Mouse (Mus musculus): Measurements from ENCODE around the gene Fam216b.

Gene Fam216b

DNA sequence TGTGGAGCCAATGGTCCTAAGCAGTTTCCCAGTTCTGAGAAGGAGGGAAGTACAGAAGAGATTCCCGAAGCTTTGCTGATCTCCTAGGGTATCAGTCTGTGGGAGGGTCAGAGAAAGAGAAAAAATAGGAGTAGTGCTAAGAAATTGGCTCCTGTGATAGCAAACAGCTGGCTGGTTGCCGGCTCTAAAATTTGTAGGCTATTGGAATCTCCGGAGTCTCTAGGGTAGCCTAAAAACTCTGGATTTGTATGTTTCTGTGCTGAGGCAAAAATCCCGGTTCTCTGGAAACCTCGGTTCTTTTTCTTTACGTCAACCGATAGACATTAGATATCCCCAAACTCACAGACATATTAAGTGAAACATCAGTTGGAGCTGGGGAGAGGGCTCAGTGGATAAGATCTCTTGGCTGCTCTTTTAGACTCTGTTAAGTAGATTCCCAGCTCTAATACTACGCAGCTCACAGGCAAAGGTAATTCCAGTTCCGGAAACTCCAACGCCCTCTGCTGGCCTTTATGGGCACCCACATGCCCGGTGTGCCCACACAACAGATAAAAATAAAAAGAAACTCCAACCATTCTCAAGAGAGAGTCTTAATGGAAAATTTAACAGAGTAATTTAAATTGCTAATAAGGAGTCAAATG is 46.8 kb downstream of the Fam216b start:
- DNase-seq: no peak

DNA sequence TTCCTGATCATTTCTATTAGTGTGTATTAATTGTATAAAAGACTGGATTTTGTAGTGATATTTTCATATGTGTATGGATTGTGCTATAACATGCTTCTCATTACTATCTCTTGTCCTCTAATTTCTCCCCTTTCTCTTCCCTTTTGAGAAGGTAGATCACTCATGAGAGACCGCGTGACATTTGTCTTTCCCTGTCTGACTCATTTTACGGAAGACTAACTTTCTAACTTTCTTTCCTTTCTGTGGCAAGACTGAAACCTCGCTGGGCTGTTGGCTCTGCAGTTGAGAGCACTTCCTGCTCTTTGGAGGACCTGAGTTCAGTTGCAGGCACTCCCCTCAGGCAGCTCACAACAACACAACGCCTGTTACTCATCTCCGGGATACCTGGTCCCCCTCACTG is 48.2 kb downstream of the Fam216b start:
- DNase-seq: no peak

DNA sequence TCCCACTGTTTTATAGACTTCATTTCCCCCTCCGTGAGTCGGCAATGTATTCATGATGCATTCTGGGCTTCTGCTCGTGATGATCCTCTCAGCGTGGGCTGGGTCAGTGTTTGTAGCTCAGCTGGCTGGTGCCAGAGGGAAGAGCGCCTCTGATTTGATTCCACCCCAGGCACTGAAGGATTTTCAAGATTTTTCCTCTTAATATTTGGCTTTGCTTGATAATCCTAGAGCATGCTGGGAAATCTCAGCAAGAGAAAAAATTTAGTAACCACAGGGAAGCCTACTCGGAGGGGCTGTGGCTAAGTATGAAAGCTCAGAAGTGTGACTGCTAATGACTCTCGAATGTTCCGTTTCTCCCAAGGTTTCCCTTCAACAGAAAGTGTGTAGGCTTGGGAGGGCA is 49.9 kb downstream of the Fam216b start:
- DNase-seq: no peak

Data from spleen, adult 18-20 months (tissue).